Mouse (Mus musculus) bone marrow macrophage, adult 2 months (primary cell): ENCODE data around the gene Msantd3.

Experiments
- CTCF ChIP-seq: IDR thresholded peaks from 2 replicates; pipeline ENCODE4 v1.5.1; 2012; ENCODE audit warnings: low read depth, mild to moderate bottlenecking, low read length, moderate library complexity
- POLR2A ChIP-seq: IDR thresholded peaks from 2 replicates; pipeline ENCODE4 v1.6.1; 2012; ENCODE audit warnings: mild to moderate bottlenecking, low read depth, low read length, borderline replicate concordance

- no peak for TF ChIP-seq CTCF
- no peak for TF ChIP-seq POLR2A
These were observed 19.9 kb downstream of the Msantd3 start for GRCm38 (mm10) chr4:48559652-48560051.
